Mouse (Mus musculus) CH12.LX (cell line): Measurements from ENCODE around the gene Cttnbp2. TPM values are rescaled to one million over a fixed set of nuclear protein-coding genes. Genes with fewer than 3 reads are reported as not detected.

Experiments
- DNase-seq: peaks from one replicate; pipeline ENCODE4 v3.0.0-alpha.2; 2013; ENCODE audit errors: extremely low read depth
- H3K27ac ChIP-seq: 2 replicates; pipeline ENCODE4 v1.5.1; 2012; ENCODE audit warnings: low read depth, mild to moderate bottlenecking, control low read depth, moderate library complexity; ENCODE audit not compliant: insufficient read depth
- H3K27me3 ChIP-seq: replicated peaks from 2 replicates; pipeline ENCODE3; 2012; ENCODE audit warnings: inconsistent platforms
- H3K36me3 ChIP-seq, 2 experiments: replicated peaks in 1 of 2; 2 replicates each; pipeline versions ENCODE3 to v1.6.1; 2012; ENCODE audit warnings: inconsistent platforms in 1 of 2, low read length in 1 of 2, mild to moderate bottlenecking in 1 of 2, mixed read lengths in 1 of 2, moderate library complexity in 1 of 2; ENCODE audit not compliant: control insufficient read depth in 1 of 2, insufficient read depth in 1 of 2
- H3K4me1 ChIP-seq, 2 experiments: 2 replicates each; pipeline ENCODE4 v1.6.1; 2012; ENCODE audit warnings: inconsistent platforms in 1 of 2, moderate library complexity in 1 of 2; ENCODE audit not compliant: insufficient read depth in 2 of 2, control insufficient read depth in 1 of 2
- H3K4me2 ChIP-seq: 2 replicates; pipeline ENCODE4 v1.6.1; 2012; ENCODE audit warnings: low read depth, mild to moderate bottlenecking, control low read depth; ENCODE audit not compliant: poor library complexity, insufficient read depth, severe bottlenecking
- H3K4me3 ChIP-seq, 3 experiments: fragments of 150-350 bp in 1 of 3; sonication (generic) in 1 of 3; replicated peaks in 1 of 3; 2 replicates each; pipeline versions ENCODE3 to v1.5.1; 2011 to 2012; ENCODE audit warnings: low read depth in 2 of 3, low read length in 2 of 3, mild to moderate bottlenecking in 2 of 3, moderate library complexity in 2 of 3, control low read depth in 1 of 3, improper control_type of control experiment in 1 of 3, inconsistent platforms in 1 of 3, mixed read lengths in 1 of 3; ENCODE audit not compliant: poor library complexity in 1 of 3
- H3K79me2 ChIP-seq: replicated peaks from 2 replicates; pipeline ENCODE4 v1.6.1; 2012; ENCODE audit warnings: mild to moderate bottlenecking, moderate library complexity; ENCODE audit not compliant: control insufficient read depth, poor library complexity, insufficient read depth, severe bottlenecking; ENCODE audit errors: extremely low read depth
- H3K9ac ChIP-seq: 2 replicates; pipeline ENCODE4 v1.6.1; 2012; ENCODE audit warnings: low read depth, mild to moderate bottlenecking, control low read depth, moderate library complexity; ENCODE audit not compliant: insufficient read depth
- H3K9me3 ChIP-seq: replicated peaks from 2 replicates; pipeline ENCODE3; 2012; ENCODE audit warnings: low read length, inconsistent platforms, mixed read lengths
- BHLHE40 ChIP-seq: IDR thresholded peaks from 2 replicates; pipeline ENCODE4 v1.6.1; 2011; ENCODE audit warnings: mild to moderate bottlenecking, low read depth, low read length, improper control_type of control experiment
- CHD1 ChIP-seq: IDR thresholded peaks from 2 replicates; pipeline ENCODE4 v1.6.1; 2012; ENCODE audit warnings: low read depth, low read length, improper control_type of control experiment, inconsistent platforms
- CHD2 ChIP-seq: IDR thresholded peaks from 2 replicates; pipeline ENCODE4 v1.6.1; 2011; ENCODE audit warnings: low read length, improper control_type of control experiment
- CTCF ChIP-seq, 2 experiments: IDR thresholded peaks in 1 of 2; conservative IDR thresholded peaks in 1 of 2; 2 replicates each; pipeline ENCODE4 v1.5.1; 2011 to 2012; ENCODE audit warnings: low read depth in 2 of 2, low read length in 2 of 2, improper control_type of control experiment in 1 of 2, inconsistent platforms in 1 of 2, mild to moderate bottlenecking in 1 of 2, moderate library complexity in 1 of 2
- E2F4 ChIP-seq: IDR thresholded peaks from 2 replicates; pipeline ENCODE4 v1.6.1; 2011; ENCODE audit warnings: low read depth, low read length, improper control_type of control experiment; ENCODE audit not compliant: insufficient replicate concordance
- ETS1 ChIP-seq: conservative IDR thresholded peaks from 2 replicates; pipeline ENCODE4 v1.6.1; 2012; ENCODE audit warnings: low read depth, mild to moderate bottlenecking, inconsistent platforms, low read length, improper control_type of control experiment, moderate library complexity
- GABPA ChIP-seq: IDR thresholded peaks from 2 replicates; pipeline ENCODE4 v1.6.1; 2012; ENCODE audit warnings: low read depth, low read length, improper control_type of control experiment, inconsistent platforms; ENCODE audit not compliant: insufficient replicate concordance
- HCFC1 ChIP-seq: IDR thresholded peaks from 2 replicates; pipeline ENCODE4 v1.6.1; 2012; ENCODE audit warnings: low read depth, mild to moderate bottlenecking, inconsistent platforms, low read length, improper control_type of control experiment
- IRF4 ChIP-seq: IDR thresholded peaks from 2 replicates; pipeline ENCODE4 v1.6.1; 2014; ENCODE audit warnings: low read depth, mild to moderate bottlenecking, inconsistent platforms, low read length, improper control_type of control experiment
- JUN ChIP-seq: IDR thresholded peaks from 2 replicates; pipeline ENCODE4 v1.6.1; 2011; ENCODE audit warnings: low read depth, mild to moderate bottlenecking, low read length, improper control_type of control experiment, moderate library complexity; ENCODE audit not compliant: insufficient read depth
- JUND ChIP-seq: conservative IDR thresholded peaks from 2 replicates; pipeline ENCODE4 v1.6.1; 2011; ENCODE audit warnings: low read depth, low read length, improper control_type of control experiment
- MAFK ChIP-seq: IDR thresholded peaks from 2 replicates; pipeline ENCODE4 v1.6.1; 2011; ENCODE audit warnings: low read length, improper control_type of control experiment; ENCODE audit not compliant: insufficient replicate concordance
- MAX ChIP-seq: IDR thresholded peaks from 2 replicates; pipeline ENCODE4 v1.6.1; 2011; ENCODE audit warnings: low read length, improper control_type of control experiment
- MAZ ChIP-seq: IDR thresholded peaks from 2 replicates; pipeline ENCODE4 v1.6.1; 2012; ENCODE audit warnings: low read depth, mild to moderate bottlenecking, inconsistent platforms, low read length, improper control_type of control experiment, moderate library complexity
- MEF2A ChIP-seq: IDR thresholded peaks from 2 replicates; pipeline ENCODE4 v1.6.1; 2014; ENCODE audit warnings: low read depth, mild to moderate bottlenecking, inconsistent platforms, low read length, improper control_type of control experiment, borderline replicate concordance
- MXI1 ChIP-seq: IDR thresholded peaks from 2 replicates; pipeline ENCODE4 v1.6.1; 2011; ENCODE audit warnings: mild to moderate bottlenecking, low read depth, low read length, improper control_type of control experiment
- POLR2A ChIP-seq: IDR thresholded peaks from 2 replicates; pipeline ENCODE4 v1.6.1; 2011; ENCODE audit warnings: low read depth, mild to moderate bottlenecking, improper control_type of control experiment, low read length
- RAD21 ChIP-seq: IDR thresholded peaks from 2 replicates; pipeline ENCODE4 v1.6.1; 2011; ENCODE audit warnings: low read depth, mild to moderate bottlenecking, low read length, improper control_type of control experiment, moderate library complexity
- SIN3A ChIP-seq: IDR thresholded peaks from 2 replicates; pipeline ENCODE4 v1.6.1; 2012; ENCODE audit warnings: low read length, improper control_type of control experiment, inconsistent platforms
- SMC3 ChIP-seq: IDR thresholded peaks from 2 replicates; pipeline ENCODE4 v1.6.1; 2011; ENCODE audit warnings: low read depth, low read length, improper control_type of control experiment
- USF1 ChIP-seq: IDR thresholded peaks from 2 replicates; pipeline ENCODE4 v1.6.1; 2014; ENCODE audit warnings: low read depth, mild to moderate bottlenecking, inconsistent platforms, low read length, improper control_type of control experiment
- ZKSCAN1 ChIP-seq: IDR thresholded peaks from 2 replicates; pipeline ENCODE4 v1.6.1; 2012; ENCODE audit warnings: low read depth, inconsistent platforms, low read length, improper control_type of control experiment, borderline replicate concordance
- ZNF384 ChIP-seq: IDR thresholded peaks from 2 replicates; pipeline ENCODE4 v1.6.1; 2012; ENCODE audit warnings: low read depth, low read length, improper control_type of control experiment, inconsistent platforms
- dilution Hi-C: fragments of 300-500 bp; cut with MboI; formaldehyde crosslinking; loops from 2 replicates; pipeline ENCODE4 v1.14.3; 2020; ENCODE audit warnings: low sequenced_read_pairs; ENCODE audit not compliant: extremely low pct_unique_long_range_greater_than_20kb, extremely low pct_ligation_motif_present
- in situ Hi-C: fragments of 300-500 bp; cut with MboI; formaldehyde crosslinking; loops from 3 replicates; pipeline ENCODE4 v1.14.3; 2019; ENCODE audit warnings: low sequenced_read_pairs, low pct_ligation_motif_present, low pct_unique_long_range_greater_than_20kb, mixed read lengths
- polyA plus RNA-seq: library from polyadenylated mRNA; unstranded; fragments of >175 nt; gene quantifications from 2 replicates; pipeline ENCODE4 v1.2.1, GENCODE M21; 2012; ENCODE audit warnings: low read depth; ENCODE audit not compliant: insufficient read length
- total RNA-seq, 2 experiments: library from RNA; depleted of rRNA; stranded (reverse); fragments of 300-350 nt in 1 of 2; fragments of >200 nt in 1 of 2; gene quantifications; 2 replicates each; pipeline ENCODE4 v1.2.3; 2012 to 2014

Gene Cttnbp2
- total and polyA plus RNA-seq, 3 experiments = 1.1 to 1.7 (median 1.5) TPM

DNA sequence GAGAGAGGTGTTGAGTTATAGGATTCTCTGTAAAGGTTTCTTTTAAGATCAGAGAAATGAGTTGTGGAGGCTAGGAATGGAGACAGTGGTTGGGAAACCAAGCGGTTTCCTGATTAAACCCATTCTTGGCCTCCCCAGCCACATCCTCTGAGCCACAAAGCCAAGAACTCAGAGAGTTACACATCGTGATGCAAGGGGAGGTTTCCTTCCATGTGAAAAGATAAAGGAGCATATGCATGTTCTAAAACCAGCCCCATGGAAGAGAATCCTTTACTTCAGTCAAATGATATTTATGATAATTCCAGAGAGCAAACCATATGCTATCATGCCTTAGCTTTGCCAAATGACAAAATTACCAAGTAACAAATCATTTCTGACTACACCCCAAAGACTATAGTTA, 3.0 kb upstream of the Cttnbp2 start:
- Histone ChIP-seq H3K36me3 (no peaks in the 10 kb centered on the region), H3K4me2 (no peak overlapping the region), H3K79me2 (no peaks in the 10 kb centered on the region), H3K9me3 (peaks cover 10% of the 10 kb centered on the region), H3K9ac (no peak overlapping the region), H3K27me3 (no peaks in the 10 kb centered on the region), H3K4me3 (no peak overlapping the region), H3K27ac (no peak overlapping the region), H3K4me1 (peaks cover 0 to 3% of the 10 kb centered on the region in 2 experiments; a peak in 2 of 4 replicates)
- no peak for DNase-seq
- in situ Hi-C loops = no loop called here
- TF ChIP-seq MAX (no peak), MXI1 (no peak), SIN3A (no peak), MEF2A (no peak), SMC3 (no peak), RAD21 (no peak)
- dilution Hi-C loops = no loop called here

DNA sequence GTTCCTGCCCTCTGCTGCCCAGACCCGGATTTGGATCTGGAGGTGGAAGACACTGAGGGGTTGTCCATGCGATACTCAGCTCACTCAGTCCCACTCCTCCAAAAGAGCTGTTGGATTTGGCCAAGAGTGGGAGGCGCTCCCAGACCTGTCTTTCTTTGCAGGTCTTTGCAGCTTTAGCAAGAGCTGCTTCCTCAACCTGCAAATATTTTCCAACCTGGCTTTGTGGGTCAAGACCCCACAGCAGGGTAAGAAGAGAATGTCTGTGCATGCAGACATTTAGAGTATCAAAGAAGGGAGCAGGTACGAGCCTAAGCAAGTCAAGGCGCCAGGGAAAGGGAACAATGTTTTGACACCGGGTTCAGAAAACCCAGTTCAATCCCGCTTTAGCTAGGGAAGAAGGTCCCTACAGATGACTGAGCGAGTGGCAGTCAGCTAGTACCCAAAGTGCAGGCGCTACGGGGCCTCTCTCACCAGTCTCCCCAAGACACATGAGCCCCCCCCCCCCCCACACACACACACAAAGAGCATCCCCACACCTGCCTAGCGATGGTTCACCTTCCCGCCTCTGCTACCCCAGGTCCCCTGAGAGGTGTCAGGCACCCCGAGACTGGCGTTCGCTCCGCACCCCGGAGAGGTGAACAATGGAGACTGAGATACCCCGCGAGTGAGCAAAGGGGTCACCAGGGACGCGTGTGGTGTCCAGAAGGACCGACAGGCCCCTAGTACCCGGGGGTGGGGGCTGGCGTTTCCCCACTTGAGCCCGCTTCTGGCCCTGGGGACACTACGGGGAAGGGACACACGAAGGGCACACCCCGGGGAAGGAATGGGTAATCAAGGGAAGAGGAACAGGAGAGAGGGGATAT, 801 bp downstream of the Cttnbp2 start:
- Histone ChIP-seq H3K27me3 (no peaks in the 10 kb centered on the region), H3K9ac (no peak overlapping the region), H3K9me3 (peaks cover 10% of the 10 kb centered on the region), H3K4me2 (no peak overlapping the region), H3K79me2 (no peaks in the 10 kb centered on the region), H3K27ac (no peak overlapping the region), H3K4me1 (peaks cover 0 to 3% of the 10 kb centered on the region in 2 experiments; a peak in 2 of 4 replicates), H3K36me3 (no peaks in the 10 kb centered on the region), H3K4me3 (no peak overlapping the region)
- dilution Hi-C loops (no loop called here), in situ Hi-C loops (no loop called here)
- TF ChIP-seq IRF4 = no peak
- TF ChIP-seq ETS1 = no peak
- no peak for TF ChIP-seq MAFK
- TF ChIP-seq CHD2 = no peak
- no peak for TF ChIP-seq CHD1
- TF ChIP-seq USF1 = no peak
- no peak for TF ChIP-seq JUN
- TF ChIP-seq SMC3 = no peak
- no peak for TF ChIP-seq SIN3A
- TF ChIP-seq ZNF384 = no peak
- TF ChIP-seq POLR2A = no peak
- no peak for TF ChIP-seq E2F4
- no peak for TF ChIP-seq BHLHE40
- TF ChIP-seq ZKSCAN1 = no peak
- TF ChIP-seq JUND = no peak
- TF ChIP-seq CTCF (conservative IDR thresholded peaks at IDR 0.05 in 1 of 2, IDR thresholded peaks at IDR 0.05 in 1 of 2; ENCODE audit: low read depth in 2 of 2, low read length in 2 of 2) = no peak
- TF ChIP-seq GABPA = no peak
- no peak for TF ChIP-seq MAZ
- no peak for TF ChIP-seq HCFC1
- DNase-seq = no peak
